Mouse (Mus musculus): ENCODE results near the gene Slc26a11.

Slc26a11 gene

GRCm38 (mm10) chr11:119355443-119356385, at the start of gene Slc26a11, which contains the start of gene Sgsh:
Slc26a11 (plus strand) TSS chr11:119355557.
Sgsh (minus strand) TSS chr11:119355536.
- in situ Hi-C loops (cut with MseI, MboI), result no loop called here

- in situ Hi-C loops (cut with MseI, MboI), result no loop called here
Measured at GRCm38 (mm10) chr11:119306762-119307657, 48.3 kb upstream of the Slc26a11 start.

GRCm38 (mm10) chr11:119307658-119307867, 47.8 kb upstream of the Slc26a11 start, which contains the start of gene Card14:
Card14 (plus strand) TSS chr11:119307768.
- in situ Hi-C loops (cut with MseI, MboI), result no loop called here

GRCm38 (mm10) chr11:119307916-119308315, 47.4 kb upstream of the Slc26a11 start:
- in situ Hi-C loops (cut with MseI, MboI), result no loop called here

- in situ Hi-C loops (cut with MseI, MboI), result no loop called here
Measured at GRCm38 (mm10) chr11:119310621-119311020, 44.7 kb upstream of the Slc26a11 start.

- in situ Hi-C loops (cut with MseI, MboI), result no loop called here
Measured at GRCm38 (mm10) chr11:119314252-119314936, 41.0 kb upstream of the Slc26a11 start.

GRCm38 (mm10) chr11:119316720-119317119, 38.6 kb upstream of the Slc26a11 start:
- in situ Hi-C loops (cut with MseI, MboI), result no loop called here

GRCm38 (mm10) chr11:119322521-119322920, 32.8 kb upstream of the Slc26a11 start:
- in situ Hi-C loops (cut with MseI, MboI), result no loop called here

- in situ Hi-C loops (cut with MseI, MboI), result no loop called here
Measured at GRCm38 (mm10) chr11:119325068-119325467, 30.3 kb upstream of the Slc26a11 start.

- in situ Hi-C loops (cut with MseI, MboI), result no loop called here
Measured at GRCm38 (mm10) chr11:119330592-119330991, 24.8 kb upstream of the Slc26a11 start.

- in situ Hi-C loops (cut with MseI, MboI), result no loop called here
Measured at GRCm38 (mm10) chr11:119331970-119332369, 23.4 kb upstream of the Slc26a11 start.

- in situ Hi-C loops (cut with MseI, MboI), result no loop called here
Measured at GRCm38 (mm10) chr11:119338271-119339059, 16.9 kb upstream of the Slc26a11 start.

- in situ Hi-C loops (cut with MseI, MboI), result no loop called here
Measured at GRCm38 (mm10) chr11:119339179-119339578, 16.2 kb upstream of the Slc26a11 start.

- in situ Hi-C loops (cut with MseI, MboI), result no loop called here
Measured at GRCm38 (mm10) chr11:119339637-119340036, 15.7 kb upstream of the Slc26a11 start.

- in situ Hi-C loops (cut with MseI, MboI), result no loop called here
Measured at GRCm38 (mm10) chr11:119344178-119344577, 11.2 kb upstream of the Slc26a11 start.

- in situ Hi-C loops (cut with MseI, MboI), result no loop called here
Measured at GRCm38 (mm10) chr11:119344865-119345264, 10.5 kb upstream of the Slc26a11 start.

- in situ Hi-C loops (cut with MseI, MboI), result no loop called here
Measured at GRCm38 (mm10) chr11:119347125-119347524, 8.2 kb upstream of the Slc26a11 start.

- in situ Hi-C loops (cut with MseI, MboI), result no loop called here
Measured at GRCm38 (mm10) chr11:119352113-119352512, 3.2 kb upstream of the Slc26a11 start.

GRCm38 (mm10) chr11:119353946-119354345, 1.4 kb upstream of the Slc26a11 start:
- in situ Hi-C loops (cut with MseI, MboI), result no loop called here

- in situ Hi-C loops (cut with MseI, MboI), result no loop called here
Measured at GRCm38 (mm10) chr11:119354798-119355442, 437 bp upstream of the Slc26a11 start.

GRCm38 (mm10) chr11:119359089-119359488, 3.7 kb downstream of the Slc26a11 start:
- in situ Hi-C loops (cut with MseI, MboI), result no loop called here

Measured in mouse trophoblast stem cell (cell line).